8 mouse cellular contexts compared by ENCODE assay signal in genomic region chr1:47277839-47278238, GRCm38 (mm10).
DNase-seq lines count a peak whose midpoint lies in the region; ATAC-seq and TF ChIP-seq lines count a peak whose summit lies in the region.

No protein-coding gene starts in this region.

- no peaks in the 10 kb centered on the region for H3K9me3 ChIP-seq in MEL (replicated peaks; ENCODE audit: insufficient read depth, low read length)
- no peaks in the 10 kb centered on the region for H3K9me3 ChIP-seq in midbrain, embryonic 12.5 days

- TF ChIP-seq CTCF in MEL (IDR thresholded peaks at IDR 0.05 in 2 of 3, conservative IDR thresholded peaks at IDR 0.05 in 1 of 3; ENCODE audit: control insufficient read depth in 1 of 3, insufficient read depth in 1 of 3, low read depth in 2 of 3, low read length in 3 of 3, poor library complexity in 1 of 3, severe bottlenecking in 1 of 3) = peak in 1 of 3 experiments; percentile 46; a peak in 2 of 6 replicates

- no peak for TF ChIP-seq POLR2A in MEL (IDR thresholded peaks at IDR 0.05; ENCODE audit: control insufficient read depth in 1 of 2, insufficient read depth in 1 of 2, low read depth in 1 of 2, low read length in 2 of 2, poor library complexity in 1 of 2)

- H3K27ac ChIP-seq in MEL (ENCODE audit: control insufficient read depth, low read depth, low read length) = no peak overlapping the region
- H3K27ac ChIP-seq in midbrain, embryonic 12.5 days (replicated peaks) = 0 out of 2 replicates have a peak overlapping the region, but pooled peaks have one; percentile 15

- no peak overlapping the region for H3K4me3 ChIP-seq in MEL (ENCODE audit: control insufficient read depth in 1 of 2, insufficient read depth in 1 of 2, low read depth in 2 of 2, low read length in 2 of 2)
- H3K4me3 ChIP-seq in midbrain, embryonic 12.5 days = no peak overlapping the region

- no peaks in the 10 kb centered on the region for H3K4me1 ChIP-seq in MEL (ENCODE audit: control insufficient read depth in 1 of 2, insufficient read depth in 2 of 2, low read length in 2 of 2)
- H3K4me1 ChIP-seq in midbrain, embryonic 12.5 days = peaks cover 6% of the 10 kb centered on the region

- peak; percentile 95 for ATAC-seq in frontal cortex, adult (ENCODE audit: low TSS enrichment)
- ATAC-seq in midbrain, embryonic 12.5 days (ENCODE audit: low FRiP score, low read depth) = peak; percentile 76
- ATAC-seq in megakaryocyte-erythroid progenitor cell, adult 5-6 weeks (replicated peaks; ENCODE audit: low FRiP score, low TSS enrichment, poor library complexity, severe bottlenecking) = no peak

- H3K27me3 ChIP-seq in MEL (ENCODE audit: control insufficient read depth in 1 of 2, insufficient read depth in 2 of 2, low read length in 2 of 2) = no peaks in the 10 kb centered on the region
- no peaks in the 10 kb centered on the region for H3K27me3 ChIP-seq in midbrain, embryonic 12.5 days

- DNase-seq in frontal cortex, postnatal 10 days (ENCODE audit: low spot score in 2 of 2) = no peak
- DNase-seq in MEL (ENCODE audit: low read depth, low spot score) (peak; percentile 23), MN1 (ENCODE audit: low spot score) (no peak)
- DNase-seq in embryo, embryonic 11 days = peak; percentile 70
- DNase-seq in induced T-regulatory cell, adult 2 months (ENCODE audit: low read depth) = peak; percentile 1

- no peak for TF ChIP-seq EP300 in MEL (IDR thresholded peaks at IDR 0.05; ENCODE audit: low read depth in 1 of 2, low read length in 2 of 2)

- no peaks in the 10 kb centered on the region for H3K36me3 ChIP-seq in MEL (ENCODE audit: control insufficient read depth in 1 of 2, insufficient read depth in 2 of 2, low read length in 2 of 2)
- H3K36me3 ChIP-seq in midbrain, embryonic 12.5 days = no peaks in the 10 kb centered on the region

- no peak overlapping the region for H3K9ac ChIP-seq in MEL (ENCODE audit: control insufficient read depth, low read depth, low read length, poor library complexity, severe bottlenecking)
- H3K9ac ChIP-seq in midbrain, embryonic 12.5 days (replicated peaks) = no peak overlapping the region

- H3K4me2 ChIP-seq in midbrain, embryonic 12.5 days (replicated peaks) = no peak overlapping the region

- peak; percentile 65 for TF ChIP-seq RAD21 in MEL (IDR thresholded peaks at IDR 0.05; ENCODE audit: low read depth, low read length)

- 15% methylated on average over 2 of the region's 2 CpGs for WGBS in midbrain, embryonic 12.5 days

- H3K79me2 ChIP-seq in MEL (ENCODE audit: control insufficient read depth, insufficient read depth, low read length, poor library complexity) = no peaks in the 10 kb centered on the region

TF ChIP-seq in MEL, 35 proteins besides CTCF, POLR2A, EP300 and RAD21:
- TF ChIP-seq SMC3 (IDR thresholded peaks at IDR 0.05; ENCODE audit: low read depth, low read length) = peak; percentile 43
- TF ChIP-seq KAT2A (conservative IDR thresholded peaks at IDR 0.05; ENCODE audit: low read depth, low read length) = no peak
- TF ChIP-seq MAX (IDR thresholded peaks at IDR 0.05; ENCODE audit: low read length) = no peak
- peak; percentile 21; the same call in 1 of the 2 replicates for TF ChIP-seq ZC3H11A (IDR thresholded peaks at IDR 0.05; ENCODE audit: low read depth, low read length)

Comparison
In these comparisons a context has a peak if more than half of its experiments do, and no peak if none do; other contexts are left out.
1. DNase-seq: peak in MEL (single experiment), embryo, embryonic 11 days (single experiment) and induced T-regulatory cell, adult 2 months (single experiment); none in frontal cortex, postnatal 10 days (0 of 2) and MN1 (single experiment).